Mouse (Mus musculus) E14TG2a.4 (cell line): ENCODE measurements around the gene Gm6993.

ENCODE experiments used
- CTCF ChIP-seq: conservative IDR thresholded peaks from 2 replicates; pipeline ENCODE4 v1.5.1; 2014; ENCODE audit warnings: low read length
- POU5F1 ChIP-seq: IDR thresholded peaks from 2 replicates; pipeline ENCODE4 v1.6.1; 2014; ENCODE audit warnings: low read length, borderline replicate concordance

DNA sequence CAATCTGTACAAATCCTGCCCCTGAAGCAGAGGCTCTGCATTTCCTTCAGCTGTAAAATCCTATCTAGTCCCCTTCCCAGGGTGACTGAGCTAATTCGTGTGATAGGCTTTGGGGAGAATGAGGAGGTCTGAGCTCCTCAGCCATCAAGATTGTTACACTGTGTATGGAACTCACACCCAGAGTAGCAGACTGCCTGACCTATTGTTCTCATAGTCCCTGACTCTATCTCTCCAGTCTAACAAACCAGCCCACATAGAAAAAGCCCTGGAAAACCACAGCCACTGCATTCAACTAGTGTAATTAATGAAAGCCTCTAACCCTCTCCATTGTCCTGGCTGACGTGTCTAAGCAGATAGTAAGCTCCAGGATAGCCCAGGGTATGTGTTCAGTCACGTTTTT is 6.0 kb downstream of the Gm6993 start:
- no peak for TF ChIP-seq CTCF
- TF ChIP-seq POU5F1: no peak
